Mouse (Mus musculus): ENCODE results near the gene Eif2s3y. TPM values are rescaled to one million over a fixed set of nuclear protein-coding genes. Genes with fewer than 3 reads are reported as not detected.

The Eif2s3y gene
- polyA plus RNA-seq (2015; fragmentation: Nextera tagmentation; extraction: Ambion mirVana), result not detected in 2 replicates

DNA sequence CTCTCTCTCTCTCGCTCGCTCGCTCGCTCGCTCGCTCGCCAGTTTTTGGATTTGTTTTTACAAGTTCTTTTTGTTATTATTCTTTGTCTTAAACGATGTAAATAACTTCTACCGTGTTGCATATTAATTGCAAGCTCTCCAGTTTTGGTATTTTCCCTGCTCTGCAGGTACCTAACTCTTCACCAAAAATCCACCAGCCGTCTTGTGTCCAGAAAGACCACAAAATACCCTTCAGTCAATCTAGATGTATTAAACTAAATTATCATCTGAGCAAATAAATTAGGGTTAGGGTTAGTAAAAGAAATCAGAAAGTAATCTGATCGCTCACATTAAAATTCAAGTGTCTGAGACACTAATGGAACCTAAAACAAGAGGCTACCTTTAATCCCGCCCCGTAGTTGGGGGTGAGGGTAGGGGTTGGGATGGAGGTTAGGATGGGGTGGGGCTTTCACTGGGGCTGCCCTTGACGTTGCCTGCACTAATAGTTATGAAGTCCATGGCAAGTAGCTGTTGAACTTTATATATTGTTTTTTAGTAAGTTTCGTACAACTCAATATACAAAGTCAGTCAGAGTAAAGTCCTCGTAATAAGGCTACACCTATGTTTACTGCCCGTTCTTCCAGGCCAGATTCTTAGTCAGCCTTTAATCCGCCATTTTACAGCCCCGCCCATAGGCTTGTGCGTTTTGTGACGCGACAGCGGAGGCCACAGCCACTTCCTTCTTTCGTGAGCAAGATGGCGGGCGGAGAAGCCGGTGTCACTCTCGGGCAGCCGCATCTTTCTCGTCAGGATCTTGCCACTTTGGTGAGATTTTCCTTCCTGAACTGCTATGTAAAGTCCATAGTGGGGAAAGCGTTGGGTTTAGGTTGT is at the start of gene Eif2s3y:
Gene Eif2s3y (plus strand): TSS at position 662 of the 870 bp plus-strand sequence.
- no peaks in the 10 kb centered on the region for H3K36me3 ChIP-seq (replicated peaks; ENCODE audit: insufficient read depth, low read length)
- no peak within 1 kb of the TSS for H3K27ac ChIP-seq (ENCODE audit: low read depth)
- no peaks in the 10 kb centered on the region for H3K4me1 ChIP-seq (ENCODE audit: insufficient read depth)
- peak; percentile 100 for ATAC-seq
- peak; percentile 68 for DNase-seq
- 23% methylated on average over 31 of the region's 31 CpGs for WGBS (ENCODE audit: insufficient replicate concordance)
- no peak for TF ChIP-seq CTCF (IDR thresholded peaks at IDR 0.05; ENCODE audit: low read depth)
- no peak for TF ChIP-seq EP300 (IDR thresholded peaks at IDR 0.05; ENCODE audit: low read depth)
- H3K9ac ChIP-seq (replicated peaks), result no peak within 1 kb of the TSS
- no peaks in the 10 kb centered on the region for H3K27me3 ChIP-seq (ENCODE audit: insufficient read depth, low read length)
- H3K9me3 ChIP-seq (ENCODE audit: low read length), result no peaks in the 10 kb centered on the region
- H3K4me2 ChIP-seq (ENCODE audit: low read depth, low read length), result peak within 1 kb of the TSS; percentile 49
- H3K4me3 ChIP-seq (ENCODE audit: low read depth, low read length), result peak within 1 kb of the TSS; percentile 51

Small RNA genes within 50 kb of the gene (microRNA-seq; reads per million reads assigned to microRNA genes)
- gene Gm47281, result not detected

Other genes with a start within 250 kb of the Eif2s3y start
- gene Zfy1, start 213.1 kb upstream of the Eif2s3y start, polyA plus RNA-seq (2015; fragmentation: Nextera tagmentation; extraction: Ambion mirVana), result not detected in 2 replicates
- gene Uba1y, start 191.9 kb upstream of the Eif2s3y start, polyA plus RNA-seq (2015; fragmentation: Nextera tagmentation; extraction: Ambion mirVana), result not detected in 2 replicates
- gene Kdm5d, start 112.8 kb upstream of the Eif2s3y start, polyA plus RNA-seq (2015; fragmentation: Nextera tagmentation; extraction: Ambion mirVana), result not detected in 2 replicates
- not detected in 2 replicates for gene Uty, start 235.2 kb downstream of the Eif2s3y start, polyA plus RNA-seq (2015; fragmentation: Nextera tagmentation; extraction: Ambion mirVana)